Mouse (Mus musculus) spleen, postnatal 36 days (tissue): ENCODE measurements at regions not wholly inside any gene's neighbourhood (a gene's known extent, or its start where the extent isn't known, plus 50 kb on each side); places are given as distances from the start of the nearest gene placed in this dataset.

Experiments
- DNase-seq, 2 experiments: peaks; one replicate each; pipeline ENCODE4 v3.0.0; 2022; ENCODE audit warnings: low spot score in 2 of 2, mixed read lengths in 1 of 2

- no peak for DNase-seq
Observed at GRCm38 (mm10) chr12:77179138-77179537, 58.8 kb upstream of the Fut8 start.

GRCm38 (mm10) chr12:77177811-77178578 is 59.9 kb upstream of the Fut8 start:
- DNase-seq = no peak

- peak; percentile 57 to 65 for DNase-seq
Observed at GRCm38 (mm10) chr12:77177303-77177702, 60.6 kb upstream of the Fut8 start.

- no peak for DNase-seq
Observed at GRCm38 (mm10) chr12:77174032-77174431, 63.9 kb upstream of the Fut8 start.

GRCm38 (mm10) chr12:77172540-77172939 is 65.4 kb upstream of the Fut8 start:
- no peak for DNase-seq

- DNase-seq = no peak
Observed at GRCm38 (mm10) chr12:77170257-77170656, 67.7 kb upstream of the Fut8 start.

- DNase-seq = no peak
Observed at GRCm38 (mm10) chr12:77168367-77168766, 69.6 kb upstream of the Fut8 start.

GRCm38 (mm10) chr12:77156698-77157097 is 81.2 kb upstream of the Fut8 start:
- DNase-seq = no peak

GRCm38 (mm10) chr12:77155626-77156025 is 82.3 kb upstream of the Fut8 start:
- no peak for DNase-seq

- no peak for DNase-seq
Observed at GRCm38 (mm10) chr12:77151471-77151870, 86.5 kb upstream of the Fut8 start.

- no peak for DNase-seq
Observed at GRCm38 (mm10) chr12:77149835-77150234, 88.1 kb upstream of the Fut8 start.

- DNase-seq = no peak
Observed at GRCm38 (mm10) chr12:77148146-77148545, 89.8 kb upstream of the Fut8 start.

- no peak for DNase-seq
Observed at GRCm38 (mm10) chr12:77143958-77144357, 94.0 kb upstream of the Fut8 start.

GRCm38 (mm10) chr12:77143521-77143920 is 94.4 kb upstream of the Fut8 start:
- DNase-seq = no peak

- DNase-seq = no peak
Observed at GRCm38 (mm10) chr12:77143105-77143504, 94.8 kb upstream of the Fut8 start.

GRCm38 (mm10) chr12:77142224-77142623 is 95.7 kb upstream of the Fut8 start:
- no peak for DNase-seq

- no peak for DNase-seq
Observed at GRCm38 (mm10) chr12:77141260-77142201, 96.4 kb upstream of the Fut8 start.

- no peak for DNase-seq
Observed at GRCm38 (mm10) chr12:77140656-77141055, 97.3 kb upstream of the Fut8 start.

- no peak for DNase-seq
Observed at GRCm38 (mm10) chr12:77140141-77140540, 97.8 kb upstream of the Fut8 start.

- no peak for DNase-seq
Observed at GRCm38 (mm10) chr12:77139718-77140117, 98.2 kb upstream of the Fut8 start.

- peak; percentile 9 to 24 for DNase-seq
Observed at GRCm38 (mm10) chr12:77138506-77139201, 99.3 kb upstream of the Fut8 start.

GRCm38 (mm10) chr12:77137291-77137830 is 100.6 kb upstream of the Fut8 start:
- DNase-seq = no peak
